Mouse (Mus musculus): ENCODE data around the gene Nppc. TPM values are rescaled to one million over a fixed set of nuclear protein-coding genes. Genes with fewer than 3 reads are reported as not detected.

Gene Nppc
- total RNA-seq, 2 experiments from 2014 or later = 0.40 TPM; not detected in 1

DNA sequence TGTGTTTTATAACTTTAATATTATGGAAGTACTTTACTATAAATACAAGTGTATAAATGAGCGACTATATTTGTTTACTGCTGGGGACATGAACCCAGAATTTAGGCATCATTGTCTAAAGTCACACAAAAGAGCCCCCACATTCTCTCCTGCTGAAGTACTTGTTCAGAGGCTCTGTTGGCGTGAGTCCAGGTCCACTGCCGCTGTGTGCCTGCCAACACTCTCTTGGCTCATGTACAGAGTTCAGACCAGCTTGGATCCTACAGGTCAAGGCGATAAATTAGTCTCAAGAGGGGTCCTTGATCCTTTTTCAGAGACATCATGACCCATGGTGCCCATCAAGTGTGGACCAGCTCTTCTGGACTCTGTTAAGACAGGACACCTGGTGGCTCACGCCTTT is 13.3 kb downstream of the Nppc start:
- no peak for DNase-seq (ENCODE audit: low spot score in 2 of 2)

DNA sequence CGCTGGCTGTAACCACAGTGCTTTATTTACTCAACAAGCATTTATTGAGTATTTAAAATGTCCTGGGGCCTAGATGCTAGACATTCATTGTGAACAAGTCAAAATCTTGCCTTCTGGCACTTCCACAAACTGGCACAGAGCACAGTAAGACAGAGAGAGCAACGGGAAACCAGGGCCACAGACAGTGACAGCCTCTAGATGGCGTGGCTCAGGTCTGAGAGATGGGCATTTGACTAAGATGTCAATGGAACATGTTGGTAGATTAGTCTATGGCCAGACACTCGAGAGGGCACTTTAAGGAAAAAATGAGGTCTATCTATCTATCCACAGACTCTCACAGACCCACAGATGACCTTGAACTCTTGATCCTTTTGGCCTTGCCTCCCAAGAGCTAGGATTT is 17.7 kb downstream of the Nppc start:
- DNase-seq (ENCODE audit: low spot score in 2 of 2) = no peak

DNA sequence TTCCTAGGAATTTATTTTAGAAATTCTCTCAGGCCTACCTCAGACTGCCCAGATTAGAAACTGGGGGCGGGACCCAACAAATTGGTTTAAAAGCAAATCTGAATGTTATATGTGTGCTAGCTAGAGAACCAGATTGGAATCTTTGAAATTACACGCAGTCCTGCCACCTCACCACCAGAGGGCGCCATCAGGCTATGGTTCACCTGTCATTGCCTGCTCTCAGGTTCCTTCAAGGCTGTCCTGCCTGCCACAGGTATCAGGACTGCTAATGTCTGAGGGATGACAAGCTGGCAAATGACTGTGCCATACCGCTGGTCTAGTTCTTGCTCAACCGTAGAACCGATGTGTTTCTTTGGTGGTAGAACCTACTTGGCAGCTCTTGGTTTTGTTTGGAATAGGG is 20.1 kb downstream of the Nppc start:
- peak; percentile 70 to 77 for DNase-seq (ENCODE audit: low spot score in 2 of 2)

DNA sequence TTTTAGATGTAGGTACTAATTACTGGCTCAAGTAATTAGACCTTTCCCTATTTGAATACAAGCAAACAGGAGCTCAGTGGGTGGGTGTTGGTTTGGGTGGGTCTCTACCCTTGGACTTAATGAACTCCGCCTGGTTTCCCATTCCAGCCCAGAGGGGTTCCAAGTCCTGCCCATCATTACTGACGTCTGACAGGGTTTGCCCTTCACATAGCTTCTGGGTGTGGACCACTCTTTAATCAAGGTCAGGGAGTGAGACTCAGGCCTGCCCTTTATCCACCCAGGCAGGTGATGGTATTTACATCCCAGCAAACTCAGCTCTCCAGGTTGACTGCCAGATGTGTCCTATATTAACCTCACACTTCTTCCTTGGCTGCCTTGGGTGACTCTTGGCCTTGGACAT is 22.9 kb downstream of the Nppc start:
- DNase-seq (ENCODE audit: low spot score in 2 of 2) = no peak

DNA sequence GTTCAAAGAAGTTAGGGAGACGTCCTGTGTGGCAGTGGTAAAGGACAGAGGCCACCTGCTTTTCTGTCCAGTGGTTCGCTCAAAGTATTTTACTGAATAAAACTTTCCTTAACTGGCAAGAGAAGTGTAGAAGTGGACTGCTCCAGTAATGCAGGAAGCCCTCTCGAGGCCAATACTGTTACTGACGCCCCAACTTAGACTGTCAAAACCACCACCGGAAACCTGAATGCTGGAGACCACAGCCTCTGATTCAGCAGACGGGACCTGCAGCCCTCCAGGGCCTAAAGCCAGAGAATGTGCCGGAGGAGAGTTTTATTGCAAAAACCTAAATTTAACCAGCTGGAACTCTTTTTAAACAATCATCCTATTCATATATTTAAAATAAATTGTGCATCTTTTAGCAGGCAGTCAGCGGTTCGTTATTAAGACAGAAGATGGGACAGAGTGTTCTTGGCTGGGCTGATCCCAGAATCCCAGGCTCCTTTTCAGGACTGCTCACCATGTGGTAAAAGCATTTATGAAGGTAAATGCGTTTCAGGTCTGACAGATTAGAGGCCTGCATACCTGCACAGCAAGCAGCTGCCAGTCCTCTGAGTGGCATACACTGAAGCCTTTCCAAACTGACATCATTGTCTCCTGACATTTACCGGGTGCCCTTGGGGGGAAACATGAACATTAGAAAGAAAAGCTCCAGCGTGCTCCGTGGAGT is 27.1 kb downstream of the Nppc start:
- no peak for DNase-seq (ENCODE audit: low spot score in 2 of 2)

DNA sequence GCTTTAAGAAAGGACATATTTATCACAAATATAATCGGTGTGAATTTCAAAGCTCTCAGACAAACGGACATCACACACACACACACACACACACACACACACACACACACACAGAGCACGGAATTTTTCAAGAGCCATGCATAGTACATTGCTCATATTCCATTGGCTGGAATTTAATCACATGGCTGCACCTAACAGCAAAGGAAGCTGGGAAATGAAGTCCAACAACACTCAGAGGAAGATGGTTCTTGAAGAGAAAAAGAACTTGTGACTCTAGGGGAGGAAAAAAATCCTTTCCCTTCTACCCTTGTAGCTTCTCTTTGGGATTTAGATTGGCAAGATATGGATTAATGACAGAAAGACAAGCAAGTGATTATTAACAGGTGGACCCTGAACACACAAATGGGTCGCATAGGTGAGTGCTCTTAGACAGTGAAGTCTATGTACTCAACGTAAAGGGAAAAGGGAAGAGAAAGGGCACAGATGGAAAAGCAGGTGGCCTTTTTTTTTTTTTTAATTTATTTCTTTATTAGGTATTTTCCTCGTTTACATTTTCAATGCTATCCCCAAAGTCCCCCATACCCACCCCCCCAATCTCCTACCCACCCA is 35.5 kb downstream of the Nppc start:
- DNase-seq (ENCODE audit: low spot score in 2 of 2) = no peak

DNA sequence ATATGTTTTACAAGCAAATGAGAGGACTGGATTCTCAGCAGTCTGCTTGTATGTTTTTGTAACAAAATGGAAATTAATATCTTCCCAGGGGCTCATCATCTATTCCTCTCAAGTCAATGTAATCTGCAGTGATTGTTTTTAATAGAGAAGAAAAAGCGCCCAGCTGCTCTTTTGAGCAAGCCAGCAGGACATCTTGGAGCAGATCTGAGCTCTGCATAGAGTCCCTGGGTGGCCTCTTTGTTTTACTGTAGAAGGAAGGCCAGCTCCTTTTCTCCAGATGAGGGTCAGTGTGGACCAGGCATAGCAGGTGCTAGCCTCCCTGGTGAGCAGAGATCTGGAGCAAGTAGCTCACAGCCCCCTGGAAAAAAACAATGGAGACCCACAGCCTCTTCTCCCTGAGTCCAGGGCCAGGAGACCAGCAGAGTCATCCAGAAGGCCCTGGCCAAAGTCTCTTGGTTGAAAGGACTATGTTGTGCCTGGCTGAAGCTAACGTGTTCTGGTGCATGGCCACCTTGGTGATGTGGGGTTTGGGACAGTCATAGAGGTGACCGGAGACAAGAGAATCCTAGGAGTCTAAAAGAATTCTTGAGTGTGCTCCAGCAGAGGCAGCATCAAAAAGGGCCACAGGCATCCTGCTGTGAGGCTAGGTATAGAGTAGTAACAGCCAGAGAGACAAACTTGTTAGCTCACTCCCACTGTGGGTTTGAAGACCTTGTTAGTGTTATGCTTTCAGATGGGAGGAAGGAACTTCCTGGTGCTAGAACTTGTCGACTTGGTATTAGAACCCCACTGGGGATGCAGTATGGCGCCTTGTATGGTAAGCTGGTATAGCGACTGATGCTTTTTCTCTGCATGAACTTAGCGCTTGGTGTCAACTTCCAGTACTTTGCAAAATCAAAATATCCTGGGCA is 36.3 kb downstream of the Nppc start:
- no peak for DNase-seq (ENCODE audit: low spot score in 2 of 2)

DNA sequence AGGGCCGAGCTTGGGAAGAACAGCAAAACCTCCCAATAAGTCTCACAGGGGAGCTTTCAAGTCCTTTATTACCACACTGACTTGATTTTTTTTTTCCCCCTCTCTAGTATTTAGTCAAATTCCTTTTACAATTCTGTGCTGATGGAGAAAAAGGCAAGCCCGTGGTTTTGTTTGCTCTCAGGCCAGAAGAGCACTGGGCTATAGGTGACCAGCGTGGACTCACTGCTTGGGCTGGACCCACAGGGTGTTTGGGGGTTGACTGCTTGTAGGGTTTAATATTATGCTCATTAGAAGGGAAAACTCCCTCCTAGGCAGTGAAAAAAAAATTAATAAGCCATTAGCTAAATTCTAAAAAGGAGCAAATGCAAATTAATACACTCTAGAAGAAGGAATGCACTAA is 36.9 kb downstream of the Nppc start:
- no peak for DNase-seq (ENCODE audit: low spot score in 2 of 2)

DNA sequence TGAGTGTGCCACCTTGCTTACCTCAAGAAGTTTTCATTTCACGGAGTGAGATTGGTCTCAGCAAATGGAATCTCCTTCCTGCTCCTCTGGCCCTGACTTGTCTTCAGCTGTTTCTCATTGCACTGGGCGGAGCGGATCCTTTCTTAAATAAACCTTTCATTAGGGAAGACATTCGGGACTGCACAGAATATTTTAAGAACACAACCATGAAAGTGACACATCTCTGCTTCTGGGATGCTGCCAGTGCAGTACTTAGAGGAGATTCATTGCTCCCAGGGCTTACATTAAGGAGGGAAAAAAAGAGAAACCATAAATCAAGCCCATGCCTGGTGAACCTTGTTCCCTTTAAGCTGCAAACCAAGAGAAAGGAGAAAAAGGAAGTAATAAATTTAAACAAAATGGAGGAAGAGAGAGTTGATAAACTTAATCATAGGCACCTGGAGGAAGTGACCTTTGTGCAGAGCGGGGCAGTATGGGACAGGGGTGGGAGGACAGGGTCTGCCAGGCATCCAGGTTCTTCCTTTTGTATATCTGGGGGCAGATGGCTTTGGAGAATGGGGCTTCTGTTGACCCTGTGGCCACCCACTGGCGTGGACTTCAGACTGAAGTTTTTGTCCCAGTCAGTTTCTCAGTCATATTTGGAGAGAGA is 37.5 kb downstream of the Nppc start:
- DNase-seq (ENCODE audit: low spot score in 2 of 2) = no peak

DNA sequence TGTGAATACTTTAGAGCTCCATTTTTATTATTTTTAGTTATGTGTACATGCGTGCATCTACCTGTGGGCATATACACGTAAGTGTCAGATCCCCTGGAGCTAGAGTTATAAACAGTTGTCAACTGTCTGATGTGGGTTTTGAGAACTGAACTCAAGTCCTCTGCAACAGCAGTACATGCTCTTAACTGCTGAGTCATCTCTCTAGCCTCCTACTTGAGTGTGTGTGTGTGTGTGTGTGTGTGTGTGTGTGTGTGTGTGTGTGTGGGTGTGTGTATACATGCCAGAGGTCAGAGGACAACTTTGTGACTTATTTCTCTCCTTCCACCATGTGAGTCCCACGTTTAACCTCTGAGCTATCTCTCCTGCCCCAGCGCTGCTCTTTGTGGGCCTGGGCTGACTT is 39.8 kb downstream of the Nppc start:
- no peak for DNase-seq (ENCODE audit: low spot score in 2 of 2)

DNA sequence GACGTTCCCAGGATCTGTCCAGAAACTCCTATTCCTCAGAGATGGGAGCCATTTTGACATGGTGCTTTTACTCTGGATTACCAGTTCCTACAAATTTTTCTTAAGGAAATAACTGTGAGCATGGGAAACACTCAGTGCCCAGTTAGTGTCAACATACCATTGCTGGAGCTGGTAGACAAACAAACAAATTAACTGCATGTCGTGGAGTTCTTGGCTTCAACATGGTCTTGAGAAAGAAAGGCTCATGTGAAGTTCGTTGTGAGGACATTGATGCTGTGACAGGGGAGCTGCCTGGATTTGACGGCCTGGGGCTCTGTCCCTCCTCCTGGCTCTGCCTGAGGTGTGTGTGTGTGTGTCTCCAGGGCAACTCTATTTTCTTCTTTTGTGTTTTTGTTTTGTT is 40.4 kb downstream of the Nppc start:
- DNase-seq (ENCODE audit: low spot score in 2 of 2) = no peak

DNA sequence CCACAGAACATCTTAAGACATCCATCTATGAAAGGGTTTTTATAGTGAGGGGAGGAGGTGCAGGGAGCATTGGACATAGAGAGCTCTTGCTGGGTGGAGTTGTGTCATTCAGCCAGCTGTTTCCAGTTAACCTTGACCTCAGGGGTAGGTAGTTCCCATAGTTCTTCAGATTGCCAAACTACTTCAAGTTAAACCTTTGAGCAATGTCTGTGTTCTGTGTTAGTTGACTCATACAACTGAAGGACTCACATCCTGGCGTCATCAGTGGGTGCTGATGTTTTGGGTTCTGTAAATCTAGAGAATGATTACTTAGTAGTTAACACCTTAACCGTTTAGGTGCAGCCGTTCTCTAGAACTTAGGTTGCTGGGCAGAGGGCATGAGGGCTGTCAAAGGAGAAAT is 42.1 kb downstream of the Nppc start:
- peak in 1 of 2 experiments; percentile 17 for DNase-seq (ENCODE audit: low spot score in 2 of 2)

DNA sequence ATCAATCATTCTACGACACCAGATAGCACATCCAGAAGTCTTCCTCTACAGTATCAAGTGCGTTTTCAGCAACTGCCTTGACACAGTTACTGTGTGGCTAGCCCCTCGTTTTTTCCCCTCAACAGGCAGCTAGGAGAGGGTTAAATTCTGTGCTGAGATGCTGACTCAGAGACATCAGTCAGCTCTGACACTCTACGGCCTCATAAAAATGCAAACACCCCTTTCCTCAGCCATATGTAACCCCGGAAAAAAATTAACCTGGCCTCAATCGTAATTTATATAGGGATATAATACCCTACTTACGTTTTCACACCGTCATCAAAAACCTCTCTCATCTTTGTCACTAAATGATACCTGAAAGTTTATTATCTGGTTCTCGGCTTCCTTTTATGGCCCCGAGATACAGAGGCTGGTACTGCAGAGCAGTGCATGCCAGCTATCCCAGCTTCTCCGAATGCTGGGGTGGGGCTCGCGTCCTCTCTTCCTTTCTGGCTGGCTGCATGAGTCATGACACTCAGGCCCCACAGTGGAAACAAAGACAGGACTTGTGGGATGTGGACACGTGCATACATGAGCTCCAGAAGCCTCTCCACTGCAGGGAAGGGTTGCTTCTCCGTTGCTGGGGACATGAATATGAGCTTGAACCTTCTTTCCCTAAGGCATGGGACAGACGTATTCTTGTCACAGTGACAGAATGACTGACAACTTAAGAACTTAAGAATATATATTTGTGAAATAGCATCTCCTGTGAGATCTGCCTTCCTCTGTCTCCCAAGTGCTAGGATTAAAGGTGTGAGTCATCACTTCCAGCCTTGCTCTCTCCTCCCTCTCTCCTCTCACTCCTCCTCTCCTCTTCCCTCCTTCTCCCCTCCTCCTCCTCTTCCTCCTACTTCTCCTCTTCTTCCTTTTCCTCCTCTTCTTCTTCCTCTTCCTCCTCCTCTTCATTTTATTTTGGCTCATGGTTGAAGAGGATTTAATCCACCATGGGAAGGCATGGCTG is 47.1 kb downstream of the Nppc start:
- DNase-seq (ENCODE audit: low spot score in 2 of 2) = no peak

DNA sequence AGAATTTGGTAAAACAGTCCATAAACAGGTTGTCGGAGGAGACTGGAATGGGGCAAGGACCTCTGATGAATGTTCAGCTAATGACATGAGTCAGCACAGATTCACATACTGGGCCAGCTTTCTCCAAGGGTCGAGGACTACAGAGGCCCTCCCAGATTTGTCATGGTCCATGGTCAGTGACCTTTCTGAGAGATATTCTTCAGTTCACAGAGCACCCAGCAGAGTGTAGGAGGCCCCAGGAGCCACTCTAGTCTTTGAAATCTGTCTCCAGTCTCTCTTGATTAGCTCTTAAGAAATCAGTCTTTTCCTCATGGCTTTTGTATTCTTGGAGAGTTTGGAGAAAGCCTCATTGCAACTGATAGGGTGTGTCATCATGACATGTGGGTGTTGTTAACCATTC is 48.1 kb downstream of the Nppc start:
- DNase-seq (ENCODE audit: low spot score in 2 of 2) = peak in 1 of 2 experiments; percentile 21

DNA sequence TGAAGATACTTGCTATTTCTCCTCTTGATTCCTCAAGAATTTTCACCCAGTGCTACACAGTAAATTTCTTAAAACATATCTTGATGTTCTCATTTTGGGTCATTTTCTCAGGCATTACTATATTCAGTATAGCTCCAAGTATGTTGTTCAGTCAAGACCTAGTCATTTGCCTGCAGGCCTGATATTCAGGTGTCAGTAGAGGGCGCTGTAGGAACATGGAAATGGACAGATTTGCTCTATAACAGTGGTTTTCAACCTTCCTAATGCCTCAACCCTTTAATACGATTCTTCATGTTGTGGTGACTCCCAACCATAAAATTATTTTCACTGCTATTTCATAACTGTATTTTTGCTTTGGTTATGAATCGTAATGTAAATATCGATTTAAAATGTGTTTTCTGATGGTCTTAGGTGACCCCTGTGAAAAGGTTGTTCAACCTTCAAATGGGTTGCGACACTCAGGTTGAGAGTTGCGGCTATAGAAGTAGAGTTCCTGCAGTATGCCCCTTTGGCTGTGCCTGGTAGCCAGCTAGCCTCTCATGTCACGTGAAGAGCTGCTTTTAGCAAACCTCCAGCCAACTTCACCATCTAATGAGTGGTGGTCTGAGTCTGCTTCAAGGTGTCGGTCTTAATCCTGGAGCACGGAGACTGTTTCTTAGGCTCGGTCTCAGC is 51.8 kb downstream of the Nppc start:
- peak; percentile 63 to 65 for DNase-seq (ENCODE audit: low spot score in 2 of 2)
